Mouse (Mus musculus) brown adipose tissue, adult 24 weeks (tissue): Measurements from ENCODE around the gene Tnfrsf1a. TPM values are rescaled to one million over a fixed set of nuclear protein-coding genes. Genes with fewer than 3 reads are reported as not detected.

ENCODE experiments used
- H3K27ac ChIP-seq: fragments of 200-500 bp; replicated peaks from 2 replicates; pipeline ENCODE4 v1.5.1; 2012; ENCODE audit warnings: low read depth, mild to moderate bottlenecking, low read length
- H3K4me1 ChIP-seq: fragments of 200-500 bp; 2 replicates; pipeline ENCODE4 v1.6.1; 2012; ENCODE audit warnings: low read length, mixed read lengths; ENCODE audit not compliant: control insufficient read depth, insufficient read depth, insufficient read length
- H3K4me3 ChIP-seq: fragments of 200-500 bp; 2 replicates; pipeline ENCODE4 v1.5.1; 2012; ENCODE audit warnings: low read depth, mild to moderate bottlenecking, low read length, moderate library complexity; ENCODE audit not compliant: insufficient read depth
- polyA plus RNA-seq: library from polyadenylated mRNA; stranded (reverse); fragments of >200 nt; gene quantifications from 2 replicates; pipeline ENCODE4 v1.2.4, GENCODE M21; 2012; ENCODE audit not compliant: missing spikeins, insufficient read depth, insufficient read length

Gene Tnfrsf1a
- polyA plus RNA-seq, 1 experiment = 52.3 TPM

DNA sequence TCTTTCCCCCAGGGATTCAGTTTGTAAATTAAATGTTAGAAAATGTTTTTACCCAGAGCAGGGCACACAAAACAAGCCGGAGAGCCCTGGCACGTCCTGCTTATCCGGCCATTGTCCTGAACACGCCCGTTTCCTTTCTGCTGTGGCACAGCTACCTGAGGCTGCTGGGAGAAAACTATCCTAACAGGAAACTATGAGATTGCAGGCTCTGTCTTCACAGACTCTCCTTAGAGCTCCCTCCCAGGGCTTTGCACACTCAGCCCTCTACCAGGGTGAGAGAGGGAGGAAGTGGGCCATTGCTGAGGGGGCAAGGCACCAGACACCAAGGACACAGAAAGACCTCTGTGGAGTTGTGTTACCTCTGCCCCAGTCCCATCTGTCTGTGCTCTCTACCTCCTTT lies 8.9 kb upstream of the Tnfrsf1a start:
- H3K27ac ChIP-seq = peak overlapping the region; percentile 72
- peaks cover 32% of the 10 kb centered on the region for H3K4me1 ChIP-seq
- no peak overlapping the region for H3K4me3 ChIP-seq

DNA sequence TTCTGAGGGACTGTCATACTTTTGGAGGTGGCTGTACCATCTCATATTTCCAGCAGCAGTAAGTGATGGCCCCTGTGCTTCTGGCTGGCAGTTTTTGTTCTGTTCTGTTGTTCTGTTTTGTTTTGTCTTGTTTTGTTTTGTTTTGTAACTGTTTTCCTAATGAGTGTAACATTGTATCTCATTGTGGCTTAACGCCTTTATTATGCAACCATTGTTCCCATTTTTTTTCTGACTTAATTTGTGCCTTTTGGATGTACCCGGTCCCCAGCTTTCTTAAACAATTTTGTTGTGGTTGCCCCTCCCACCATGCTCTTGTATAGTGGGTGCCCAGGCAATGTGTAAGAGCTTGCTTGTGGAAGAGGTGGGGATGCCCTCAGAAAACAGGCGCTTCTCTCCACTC lies 7.0 kb upstream of the Tnfrsf1a start:
- Histone ChIP-seq H3K4me3 (no peak overlapping the region), H3K27ac (peak overlapping the region; percentile 39; the same call in 1 of the 2 replicates), H3K4me1 (peaks cover 35% of the 10 kb centered on the region)

DNA sequence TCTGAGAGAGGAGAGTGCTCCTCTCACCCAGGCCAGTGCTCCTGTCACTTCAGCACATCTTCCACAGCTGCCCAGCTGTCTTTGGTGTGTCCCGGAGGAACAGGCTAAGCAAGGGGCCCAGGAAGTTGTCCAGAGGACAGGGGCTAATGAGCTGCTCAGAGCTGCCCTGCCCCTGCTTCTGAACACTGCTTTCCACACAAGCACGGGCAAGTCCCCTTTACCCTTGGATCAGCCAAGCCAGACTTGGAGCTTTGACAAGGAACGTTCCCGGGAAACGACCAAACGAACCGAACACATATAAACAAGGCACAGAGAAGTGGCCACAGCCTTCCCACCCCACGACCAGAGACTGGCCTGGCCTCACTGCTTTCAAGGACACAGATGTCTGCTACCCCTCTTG lies 5.1 kb upstream of the Tnfrsf1a start:
- H3K27ac ChIP-seq = no peak overlapping the region
- no peak overlapping the region for H3K4me3 ChIP-seq
- H3K4me1 ChIP-seq = peaks cover 38% of the 10 kb centered on the region

DNA sequence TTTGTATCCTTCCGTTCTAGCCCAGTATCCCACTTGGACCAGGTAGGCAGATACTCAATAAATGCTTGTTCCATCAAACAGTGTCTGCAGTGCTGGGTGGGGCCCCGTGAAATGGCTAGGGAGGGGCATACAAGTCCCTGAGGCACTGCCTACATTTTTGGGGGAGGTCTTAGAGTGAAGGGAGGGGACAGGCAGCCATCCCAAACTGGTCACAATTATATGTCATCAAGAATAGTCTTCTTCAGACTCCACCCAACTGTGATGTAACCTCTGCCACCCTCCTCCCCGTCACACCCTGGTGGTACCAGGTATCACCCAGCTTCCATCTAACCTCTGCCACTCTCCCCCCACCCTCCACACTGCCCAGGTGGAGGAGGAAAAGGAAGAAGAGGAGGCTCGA lies 4.3 kb upstream of the Tnfrsf1a start:
- no peak overlapping the region for H3K27ac ChIP-seq
- peaks cover 38% of the 10 kb centered on the region for H3K4me1 ChIP-seq
- H3K4me3 ChIP-seq = no peak overlapping the region

DNA sequence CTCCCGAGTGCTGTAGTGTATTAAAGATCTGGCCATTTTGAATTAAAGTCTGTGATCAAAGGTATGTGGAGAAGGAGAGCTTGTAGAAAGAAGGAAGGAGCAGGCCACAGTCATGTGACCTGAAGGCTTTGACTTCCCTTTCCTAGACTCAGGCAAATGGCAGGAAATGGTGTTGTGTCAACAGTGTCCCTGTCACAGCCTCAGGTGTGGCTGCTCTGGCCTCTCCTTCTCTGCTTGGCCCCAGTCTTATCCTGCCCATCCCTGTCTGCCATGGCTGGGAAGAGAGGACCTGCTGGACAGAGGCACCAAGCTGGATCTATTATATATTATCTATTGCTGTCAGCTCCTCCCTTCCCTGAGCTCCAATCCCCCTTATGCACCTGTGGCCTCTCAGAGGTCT lies 3.5 kb upstream of the Tnfrsf1a start:
- Histone ChIP-seq H3K4me1 (peaks cover 35% of the 10 kb centered on the region), H3K27ac (no peak overlapping the region), H3K4me3 (no peak overlapping the region)

DNA sequence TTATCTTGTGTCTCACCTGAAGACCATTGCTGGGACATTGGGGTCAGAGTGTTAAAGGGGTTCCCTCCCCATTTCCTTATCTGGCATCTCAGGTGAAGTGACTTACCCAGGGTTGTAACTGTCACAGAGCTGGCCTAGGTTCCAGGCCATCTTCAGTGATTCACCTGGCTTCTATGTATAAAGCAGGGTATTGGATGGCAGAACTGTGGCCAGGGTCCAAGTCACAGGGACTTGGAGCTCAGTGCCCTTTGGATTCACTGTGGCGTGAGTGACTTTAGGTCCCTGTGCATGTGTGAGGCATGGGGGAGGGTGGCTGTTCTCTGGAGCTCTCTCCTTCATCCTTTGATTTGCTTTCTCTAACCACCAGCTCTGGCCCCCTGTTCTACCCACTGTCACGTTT lies 3.1 kb upstream of the Tnfrsf1a start:
- peaks cover 32% of the 10 kb centered on the region for H3K4me1 ChIP-seq
- no peak overlapping the region for H3K27ac ChIP-seq
- H3K4me3 ChIP-seq = no peak overlapping the region

GRCm38 (mm10) chr6:125349575-125350230 lies 541 bp downstream of the Tnfrsf1a start:
- H3K27ac ChIP-seq = peak overlapping the region; percentile 97
- H3K4me1 ChIP-seq = peaks cover 44% of the 10 kb centered on the region
- H3K4me3 ChIP-seq = peak overlapping the region; percentile 78

DNA sequence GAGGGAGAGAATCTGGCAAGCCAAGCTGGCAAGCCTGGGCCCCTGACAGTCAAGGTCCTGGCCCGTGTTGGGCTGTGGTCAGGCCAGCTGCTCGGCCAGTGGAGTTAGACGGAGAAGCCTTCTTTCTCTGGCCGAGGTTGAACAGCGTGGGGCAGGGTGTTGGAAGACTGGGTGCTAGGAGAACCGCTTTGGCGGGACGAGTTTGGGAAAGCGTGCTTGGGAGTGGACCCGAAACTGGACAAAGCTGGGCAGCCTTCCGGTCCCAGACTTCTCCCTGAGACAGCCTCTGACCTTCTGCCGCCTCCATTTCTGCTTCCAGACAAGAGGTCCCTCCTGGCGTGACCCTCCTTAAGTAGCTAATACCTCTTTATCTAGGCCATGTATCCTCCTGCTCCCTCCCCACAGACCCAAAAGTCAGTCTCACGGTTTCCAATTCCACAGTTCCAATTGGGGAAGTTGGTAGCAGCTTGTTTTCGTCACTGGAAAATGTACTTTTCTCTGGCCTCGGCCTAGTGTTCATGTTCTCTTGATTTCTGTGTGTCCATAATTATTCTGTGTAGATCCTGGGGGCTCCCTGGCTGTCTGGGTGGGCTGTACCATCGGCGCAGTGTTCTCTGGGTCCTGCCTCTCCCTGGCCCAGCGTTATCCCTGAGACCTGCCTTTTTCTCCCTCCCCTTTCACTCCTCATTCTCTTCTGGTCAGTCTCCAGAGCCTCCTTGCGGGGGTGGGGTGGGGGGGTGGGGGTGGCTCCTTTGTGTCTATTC lies 1.3 kb downstream of the Tnfrsf1a start:
- peak overlapping the region; percentile 78 for H3K4me3 ChIP-seq
- H3K4me1 ChIP-seq = peaks cover 49% of the 10 kb centered on the region
- peak overlapping the region; percentile 97 for H3K27ac ChIP-seq

DNA sequence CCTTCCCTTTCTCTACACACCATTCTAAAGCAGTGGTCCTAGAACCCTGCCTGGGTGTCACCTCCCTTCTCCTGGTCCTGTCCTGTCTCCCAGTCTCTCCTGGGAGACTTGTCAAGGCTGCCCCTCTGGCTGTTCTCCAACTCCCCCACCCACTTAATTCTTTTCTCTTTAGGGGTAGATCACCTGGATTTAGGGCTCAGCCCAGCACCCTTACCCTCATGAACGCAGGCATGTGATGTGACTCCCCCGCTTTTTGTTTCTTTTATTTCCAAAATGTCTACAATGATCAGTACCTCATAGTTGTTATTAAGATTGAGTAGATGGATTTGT lies 1.8 kb downstream of the Tnfrsf1a start:
- peak overlapping the region; percentile 78 for H3K4me3 ChIP-seq
- peak overlapping the region; percentile 87 for H3K27ac ChIP-seq
- H3K4me1 ChIP-seq = peaks cover 51% of the 10 kb centered on the region

- Histone ChIP-seq H3K4me1 (peaks cover 55% of the 10 kb centered on the region), H3K27ac (peak overlapping the region; percentile 87), H3K4me3 (peak overlapping the region; percentile 78)
Observed at GRCm38 (mm10) chr6:125351368-125352045, 2.3 kb downstream of the Tnfrsf1a start.

GRCm38 (mm10) chr6:125352046-125352384 lies 2.9 kb downstream of the Tnfrsf1a start:
- peaks cover 56% of the 10 kb centered on the region for H3K4me1 ChIP-seq
- H3K4me3 ChIP-seq = peak overlapping the region; percentile 78
- H3K27ac ChIP-seq = peak overlapping the region; percentile 87

GRCm38 (mm10) chr6:125352811-125353210 lies 3.6 kb downstream of the Tnfrsf1a start:
- Histone ChIP-seq H3K27ac (peak overlapping the region; percentile 95), H3K4me3 (peak overlapping the region; percentile 49), H3K4me1 (peaks cover 56% of the 10 kb centered on the region)

GRCm38 (mm10) chr6:125353221-125353620 lies 4.1 kb downstream of the Tnfrsf1a start:
- H3K4me1 ChIP-seq = peaks cover 54% of the 10 kb centered on the region
- H3K27ac ChIP-seq = peak overlapping the region; percentile 95
- peak overlapping the region; percentile 49 for H3K4me3 ChIP-seq

DNA sequence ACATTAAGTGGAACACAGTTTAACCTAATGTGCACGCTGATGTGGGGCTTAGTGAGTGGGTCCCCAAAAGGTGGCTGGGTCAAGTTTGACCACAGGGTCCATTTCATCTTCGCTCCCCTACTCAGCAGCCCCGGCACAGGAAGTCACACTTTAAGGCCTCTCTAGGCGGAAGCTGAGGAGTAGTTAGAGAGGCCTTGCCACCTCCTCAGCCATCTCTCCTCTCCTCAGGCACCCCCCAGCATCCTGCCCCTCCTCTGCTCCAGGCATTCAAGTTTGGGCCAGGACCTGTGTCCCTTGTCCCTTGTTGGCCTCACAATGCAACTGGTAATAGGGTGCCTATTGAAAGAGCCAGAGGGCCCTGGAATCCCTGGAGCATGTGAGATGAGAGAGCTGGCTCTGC lies 4.5 kb downstream of the Tnfrsf1a start:
- Histone ChIP-seq H3K4me1 (peaks cover 50% of the 10 kb centered on the region), H3K4me3 (peak overlapping the region; percentile 49), H3K27ac (peak overlapping the region; percentile 95)

- H3K4me3 ChIP-seq = peak overlapping the region; percentile 49
- peaks cover 45% of the 10 kb centered on the region for H3K4me1 ChIP-seq
Observed at GRCm38 (mm10) chr6:125354352-125355151, 5.4 kb downstream of the Tnfrsf1a start.

More at GRCm38 (mm10) chr6:125354352-125355151, 5.4 kb downstream of the Tnfrsf1a start:
- H3K27ac ChIP-seq = peak overlapping the region; percentile 95
